Mouse (Mus musculus) left cerebral cortex, postnatal 4 days (tissue): Measurements from ENCODE around the gene Txndc16. TPM values are rescaled to one million over a fixed set of nuclear protein-coding genes. Genes with fewer than 3 reads are reported as not detected.
A peak's percentile ranks its signal among the peaks of the same experiment; 100 is the strongest.

ENCODE experiments used
- DNase-seq: peaks from one replicate; pipeline ENCODE4 v3.0.0-alpha.2; 2022
- intact Hi-C: fragments of 180-260 bp; cut with DNase I; formaldehyde crosslinking; loops from one replicate; pipeline ENCODE4 v1.15.1; 2025
- total RNA-seq, 2 experiments: library from RNA; stranded (reverse); gene quantifications; 2 replicates each; pipeline ENCODE4 v1.2.3; 2021

Gene Txndc16
- total RNA-seq, 2 experiments from 2014 or later, result 53.6 to 58.4 TPM

DNA sequence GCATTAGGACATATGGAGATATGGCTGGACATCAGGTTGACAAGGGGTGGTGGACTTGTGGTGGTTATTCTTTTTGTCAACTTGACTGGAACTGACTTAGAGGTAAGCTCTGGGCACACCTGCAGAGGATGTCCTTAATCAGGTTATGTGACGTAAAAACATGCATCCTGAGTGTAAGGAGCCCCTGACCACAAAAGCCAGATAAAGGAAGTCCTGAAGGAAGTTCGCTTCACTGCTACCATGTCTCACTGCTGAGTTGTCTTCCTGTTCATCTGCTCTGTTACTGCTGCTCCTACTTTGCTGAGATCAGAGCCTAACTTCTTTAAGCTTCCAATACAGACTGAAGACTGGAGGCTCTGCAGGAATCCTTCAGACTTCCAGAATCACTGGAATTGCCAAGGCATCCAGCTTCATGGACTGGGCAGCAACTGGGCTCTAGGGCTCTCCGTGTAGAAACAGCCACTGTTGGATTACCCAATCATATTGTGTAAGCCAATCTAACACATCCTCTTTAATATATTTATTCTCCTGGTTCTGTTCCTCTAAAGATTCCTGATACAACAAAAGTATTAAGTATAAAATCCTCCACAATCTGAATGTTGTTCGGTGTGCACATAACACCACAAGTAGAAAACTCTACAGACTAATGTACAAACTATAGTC, 64.5 kb downstream of the Txndc16 start:
- no peak for DNase-seq
- intact Hi-C loops, result no loop called here

DNA sequence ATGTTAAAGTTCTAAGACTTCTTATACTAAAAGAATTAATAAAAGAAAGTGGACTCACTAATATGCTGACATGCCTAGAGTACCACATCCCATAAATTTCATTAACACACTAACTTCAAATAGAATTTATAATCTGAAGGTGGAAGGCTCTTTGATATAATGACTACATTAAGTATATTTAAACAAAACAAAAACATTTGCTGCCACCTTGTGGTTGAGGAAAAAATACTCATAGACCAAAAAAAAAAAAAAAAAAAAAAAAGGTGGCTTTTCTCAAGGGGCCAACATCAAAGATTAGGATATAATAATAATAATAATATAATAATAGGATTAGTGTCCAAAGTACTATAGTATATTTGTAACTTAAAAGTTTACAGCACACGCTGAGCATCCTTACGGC, 66.9 kb downstream of the Txndc16 start:
- intact Hi-C loops, result no loop called here
- DNase-seq, result no peak

GRCm38 (mm10) chr14:45142511-45142910, 77.6 kb downstream of the Txndc16 start:
- peak; percentile 45 for DNase-seq
- intact Hi-C loops, result loop anchor here (5.0 kb wide), 1 partner anchor 160 kb away; no protein-coding TSS in a partner anchor

DNA sequence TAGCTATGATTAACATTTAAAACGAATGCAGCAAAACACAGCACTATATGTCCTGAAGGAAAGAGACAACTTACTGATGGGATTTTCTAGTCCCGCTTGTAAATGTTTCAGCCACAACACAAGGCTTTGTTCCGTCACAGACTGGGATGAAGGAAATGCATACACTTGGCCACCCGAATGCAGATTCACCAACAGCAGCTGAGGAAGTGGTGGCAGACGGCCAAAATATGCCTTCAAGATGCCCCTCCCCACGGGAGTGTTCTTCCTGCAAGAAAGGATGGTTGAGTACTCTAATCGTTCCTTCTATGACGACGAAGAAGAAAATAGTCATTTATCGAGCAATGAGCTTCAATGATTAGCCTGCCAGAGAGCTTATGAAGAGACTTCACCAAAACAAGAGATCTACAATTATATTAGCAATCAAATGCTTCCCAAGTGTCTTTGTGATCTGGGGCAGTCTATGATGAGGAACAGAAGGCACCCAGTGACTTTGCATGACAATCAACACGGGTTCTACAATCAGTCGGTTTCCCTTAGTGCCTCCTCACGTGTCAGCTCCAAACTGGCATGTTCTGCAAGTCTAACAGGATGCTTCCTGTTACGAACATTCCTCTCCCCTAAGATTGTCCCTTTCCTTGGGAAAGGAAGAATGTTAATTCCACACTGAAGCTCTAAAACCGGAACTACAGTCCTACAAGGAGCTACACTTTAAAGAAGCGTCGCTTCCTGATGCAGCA, 79.6 kb downstream of the Txndc16 start:
- peak; percentile 27 for DNase-seq

GRCm38 (mm10) chr14:45135961-45136360, 84.2 kb downstream of the Txndc16 start:
- no peak for DNase-seq
- intact Hi-C loops, result no loop called here

More for the DNA sequence above, 79.6 kb downstream of the Txndc16 start:
- intact Hi-C loops, result loop anchor here (5.0 kb wide), 1 partner anchor 158 kb away; no protein-coding TSS in a partner anchor

- DNase-seq, result peak; percentile 18
- intact Hi-C loops, result no loop called here
Observed at GRCm38 (mm10) chr14:45135560-45135959, 84.6 kb downstream of the Txndc16 start.

DNA sequence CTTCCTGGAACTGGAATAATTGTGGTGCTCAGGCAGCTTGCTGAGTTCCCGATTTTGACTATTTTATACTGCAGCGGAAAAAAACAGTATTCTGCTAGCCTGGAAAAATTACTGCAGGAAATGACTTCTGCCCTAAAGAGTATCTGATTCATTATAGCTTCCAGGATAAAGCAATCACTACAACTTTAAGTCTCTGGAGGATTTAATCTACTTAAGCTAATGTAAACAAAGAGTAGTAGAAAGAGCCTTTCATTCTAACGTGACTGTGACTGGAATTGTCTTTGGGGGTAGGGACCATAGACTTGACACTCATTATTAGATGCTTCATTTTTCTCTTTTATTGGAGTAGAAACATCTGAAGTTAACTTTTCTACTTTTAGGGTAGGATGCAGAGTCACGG, 101.8 kb downstream of the Txndc16 start:
- intact Hi-C loops, result no loop called here
- DNase-seq, result no peak

DNA sequence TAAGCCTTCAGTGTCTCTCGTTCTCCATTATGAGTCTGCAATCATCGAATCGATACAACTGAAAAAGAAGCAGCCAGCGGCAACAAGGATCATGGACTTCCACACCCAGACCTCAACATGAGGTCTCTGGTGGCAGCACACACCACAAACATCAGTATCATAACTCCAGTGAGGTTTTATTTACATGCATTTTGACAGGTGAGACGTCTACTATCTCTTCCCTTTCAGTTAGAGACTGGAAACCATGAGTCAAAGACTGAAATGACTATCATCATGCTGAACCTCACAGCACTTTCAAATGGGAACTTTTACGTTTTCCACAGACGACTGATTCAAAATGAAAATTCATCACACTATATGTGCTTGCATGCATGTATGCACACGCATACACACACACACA, 117.9 kb downstream of the Txndc16 start:
- intact Hi-C loops, result no loop called here
- no peak for DNase-seq

DNA sequence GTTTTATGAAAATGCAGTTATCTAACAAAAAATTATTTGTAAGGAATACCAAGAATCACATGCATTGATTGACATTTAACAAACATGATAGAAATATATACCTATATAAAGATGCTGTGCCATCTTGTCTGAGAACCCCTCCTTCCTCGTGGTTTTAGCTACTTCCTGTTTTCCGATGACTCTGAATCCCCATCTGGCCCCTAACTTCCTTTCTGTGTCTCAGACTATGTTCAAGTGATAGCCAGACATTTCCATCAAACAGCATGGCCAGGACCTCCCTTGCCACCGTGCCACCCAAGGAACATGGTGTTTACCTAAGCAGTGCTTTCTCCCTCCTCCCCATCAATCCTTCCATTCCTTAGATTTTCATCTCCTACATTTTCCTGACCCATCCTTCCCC, 127.8 kb downstream of the Txndc16 start:
- no peak for DNase-seq
- intact Hi-C loops, result no loop called here

- intact Hi-C loops, result no loop called here
- DNase-seq, result no peak
Observed at GRCm38 (mm10) chr14:45090011-45090410, 130.1 kb downstream of the Txndc16 start.

DNA sequence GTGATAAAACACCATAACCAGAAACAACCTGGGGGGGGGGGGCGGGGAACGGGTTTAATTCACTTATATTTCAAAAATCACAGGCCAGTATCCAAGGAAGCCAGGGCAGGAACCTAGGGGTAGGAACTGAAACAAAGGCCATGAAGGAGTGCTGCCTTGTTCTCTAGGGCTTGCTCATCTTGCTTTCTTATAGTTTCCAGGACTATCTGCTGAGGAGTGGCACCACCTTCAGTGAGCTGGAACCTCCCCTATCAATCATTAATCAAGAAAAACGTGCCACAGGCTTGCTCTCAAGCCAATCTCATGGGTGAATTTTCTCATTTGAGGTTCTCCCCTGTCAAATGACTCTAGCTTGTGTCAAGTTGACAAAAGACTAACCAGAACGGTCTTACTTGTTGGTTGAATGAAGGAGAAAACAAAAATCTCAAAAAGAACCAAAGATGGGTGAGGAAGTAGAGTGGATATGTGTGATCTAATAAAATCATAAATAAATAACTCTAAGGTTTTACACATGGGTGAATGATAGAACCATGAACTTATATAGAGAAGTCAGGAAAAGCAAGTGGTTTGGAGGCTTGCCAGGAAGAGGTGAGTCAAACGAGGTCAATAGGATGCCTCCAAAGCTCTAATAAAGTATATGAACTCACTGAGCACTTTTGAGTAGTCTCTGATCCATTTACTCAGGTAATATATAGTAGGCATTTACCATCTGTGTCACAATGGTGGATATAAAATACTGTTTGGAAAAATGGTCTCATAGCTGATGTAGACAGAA, 134.3 kb downstream of the Txndc16 start:
- intact Hi-C loops, result no loop called here
- DNase-seq, result no peak

GRCm38 (mm10) chr14:45084656-45085280, 135.4 kb downstream of the Txndc16 start:
- intact Hi-C loops, result no loop called here
- no peak for DNase-seq

- no peak for DNase-seq
- intact Hi-C loops, result no loop called here
Observed at GRCm38 (mm10) chr14:45083540-45083939, 136.6 kb downstream of the Txndc16 start.

Other genes starting within 250 kb of the Txndc16 start
- gene Ptger2, start 232.1 kb downstream of the Txndc16 start, total RNA-seq, result 1 to 10 TPM in 1 of 2 experiments, under 1 TPM in 1; 0.60 to 1.0 TPM
- 10 to 100 TPM; 24.5 to 26.7 TPM for gene Gpr137c, start 611 bp downstream of the Txndc16 start, total RNA-seq
- gene Ero1l, start 98.4 kb upstream of the Txndc16 start, total RNA-seq, result 10 to 100 TPM; 22.0 to 22.5 TPM
- gene Psmc6, start 109.5 kb upstream of the Txndc16 start, total RNA-seq, result 100 to 1,000 TPM; 118 to 132 TPM
- gene Styx, start 130.8 kb upstream of the Txndc16 start, total RNA-seq, result 10 to 100 TPM; 25.1 to 38.8 TPM
- 10 to 100 TPM; 14.8 to 17.6 TPM for gene Gnpnat1, start 184.6 kb upstream of the Txndc16 start, total RNA-seq